Mouse (Mus musculus): ENCODE measurements around the gene Pip4k2c.

GRCm38 (mm10) chr10:127147135-127147534, 64.2 kb downstream of the Pip4k2c start:
- TF ChIP-seq CTCF (IDR thresholded peaks at IDR 0.05; ENCODE audit: borderline replicate concordance, insufficient read depth, low read depth, low read length): no peak
- TF ChIP-seq POLR2A (IDR thresholded peaks at IDR 0.05; ENCODE audit: borderline replicate concordance, insufficient read depth, low read length): no peak
